Mouse (Mus musculus) hindbrain, embryonic 15.5 days (tissue): ENCODE measurements around the gene Tcf20. TPM values are rescaled to one million over a fixed set of nuclear protein-coding genes. Genes with fewer than 3 reads are reported as not detected.

ENCODE experiments used
- ATAC-seq: fragments of 200-750 bp; cut with Nextera tagmentation; 2 replicates; pipeline ENCODE4 v1.8.0; 2017; ENCODE audit warnings: low read depth, moderate number of reproducible peaks, moderate TSS enrichment; ENCODE audit not compliant: low FRiP score
- H3K27ac ChIP-seq: fragments of 300-500 bp; sonication (generic); replicated peaks from 2 replicates; pipeline ENCODE4 v1.5.1; 2015; ENCODE audit warnings: mild to moderate bottlenecking, inconsistent platforms
- H3K27me3 ChIP-seq: fragments of 300-500 bp; sonication (generic); 2 replicates; pipeline ENCODE4 v1.6.1; 2015; ENCODE audit warnings: control low read depth, inconsistent platforms
- H3K36me3 ChIP-seq: fragments of 300-500 bp; sonication (generic); 2 replicates; pipeline ENCODE4 v1.6.1; 2015; ENCODE audit warnings: control low read depth, inconsistent platforms
- H3K4me1 ChIP-seq: fragments of 300-500 bp; sonication (generic); replicated peaks from 2 replicates; pipeline ENCODE4 v1.6.1; 2015; ENCODE audit warnings: control low read depth, inconsistent platforms
- H3K4me2 ChIP-seq: fragments of 300-500 bp; sonication (generic); 2 replicates; pipeline ENCODE4 v1.6.1; 2015; ENCODE audit warnings: moderate library complexity, mild to moderate bottlenecking, inconsistent platforms
- H3K4me3 ChIP-seq: fragments of 300-500 bp; sonication (generic); 2 replicates; pipeline ENCODE4 v1.5.1; 2015; ENCODE audit warnings: mild to moderate bottlenecking, inconsistent platforms
- H3K9ac ChIP-seq: fragments of 300-500 bp; sonication (generic); 2 replicates; pipeline ENCODE4 v1.6.1; 2015; ENCODE audit warnings: inconsistent platforms
- H3K9me3 ChIP-seq: fragments of 300-500 bp; sonication (generic); 2 replicates; pipeline ENCODE4 v1.6.1; 2016; ENCODE audit warnings: control low read depth, inconsistent platforms
- WGBS: fragments of 180-500 bp; shearing (Covaris S2); methylation state at CpG from one replicate; pipeline ENCODE4 v1.1.7; 2015; 5-methylcytosine and 5-hydroxymethylcytosine counted together
- polyA plus RNA-seq: library from polyadenylated mRNA; unstranded; fragments of >200 nt; fragmentation: Nextera tagmentation; extraction: Ambion mirVana; gene quantifications from 2 replicates; pipeline ENCODE4 v1.2.1, GENCODE M21; 2015

Gene Tcf20
- 10.4 and 11.4 TPM in 2 replicates for polyA plus RNA-seq

DNA sequence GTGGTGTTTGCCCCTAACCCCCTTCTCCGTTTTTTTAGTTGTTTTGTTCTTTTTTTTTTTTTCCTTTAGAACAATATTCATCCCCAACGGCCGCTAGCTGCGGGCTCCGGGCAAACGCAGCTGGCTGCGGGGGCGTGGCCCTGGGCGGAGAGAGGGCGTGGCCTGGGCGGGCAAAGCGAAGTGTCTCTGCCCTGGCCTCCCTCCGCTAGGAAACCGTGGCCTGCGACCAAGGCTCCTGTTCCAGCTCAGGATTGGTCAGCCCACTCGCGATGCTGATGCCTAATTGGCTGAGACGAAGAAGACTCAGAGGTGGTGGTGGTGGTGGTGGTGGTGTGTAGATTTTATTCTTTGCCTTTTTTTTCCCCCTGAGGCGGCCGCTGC is at the start of gene Tcf20:
Tcf20 (minus strand) TSS at position 141 of the 381 bp plus-strand sequence.
- under 1% methylated on average over 20 of the region's 20 CpGs for WGBS

DNA sequence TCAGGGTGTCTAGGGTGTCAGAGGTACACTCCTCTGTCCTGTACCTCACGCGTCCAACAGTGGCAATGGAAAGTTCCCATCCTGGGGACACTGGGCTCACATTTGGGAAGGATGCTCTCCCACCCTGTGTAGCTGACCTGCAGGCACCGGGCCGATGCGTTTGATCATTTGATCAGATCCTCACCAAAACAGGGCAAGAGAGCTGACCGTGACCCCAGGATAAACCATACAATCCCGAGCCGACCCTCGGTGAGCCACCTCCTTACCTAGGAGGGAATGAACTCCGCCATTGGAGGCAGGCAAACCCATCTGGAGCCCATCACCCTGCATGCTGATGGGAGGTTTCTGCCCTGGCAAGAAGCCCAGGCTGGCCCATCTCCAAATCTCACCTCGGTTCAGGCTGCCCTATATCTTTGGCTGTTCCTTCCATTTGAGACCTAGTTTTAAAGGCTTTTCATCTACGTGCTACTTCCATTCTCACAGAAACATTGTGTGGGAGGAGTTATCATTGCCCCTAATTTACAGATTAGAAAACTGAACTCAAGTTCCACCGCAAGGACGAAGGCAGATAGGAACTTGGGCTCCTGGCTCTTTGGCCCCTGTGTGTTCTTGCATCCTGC is 49.3 kb upstream of the Tcf20 start:
- H3K27me3 ChIP-seq = 0 out of 2 replicates have a peak, but pooled peaks cover 4% of the 10 kb centered on the region
- H3K4me1 ChIP-seq = peaks cover 50% of the 10 kb centered on the region
- ATAC-seq = no peak
- no peak overlapping the region for H3K27ac ChIP-seq
- no peak overlapping the region for H3K4me3 ChIP-seq
- H3K9ac ChIP-seq = no peak overlapping the region
- 62% methylated on average over 14 of the region's 14 CpGs for WGBS
- no peaks in the 10 kb centered on the region for H3K36me3 ChIP-seq
- no peak overlapping the region for H3K4me2 ChIP-seq
- H3K9me3 ChIP-seq = no peaks in the 10 kb centered on the region

More for the DNA sequence above, at the start of gene Tcf20:
- H3K4me2 ChIP-seq = peak within 1 kb of the TSS; percentile 87
- H3K36me3 ChIP-seq = no peaks in the 10 kb centered on the region
- H3K9me3 ChIP-seq = no peaks in the 10 kb centered on the region
- peak within 1 kb of the TSS; percentile 31; the same call in 1 of the 2 replicates for H3K27ac ChIP-seq
- H3K4me1 ChIP-seq = peaks cover 75% of the 10 kb centered on the region
- ATAC-seq = peak; percentile 87
- H3K4me3 ChIP-seq = peak within 1 kb of the TSS; percentile 44
- peak within 1 kb of the TSS; percentile 38 for H3K9ac ChIP-seq
- no peaks in the 10 kb centered on the region for H3K27me3 ChIP-seq

DNA sequence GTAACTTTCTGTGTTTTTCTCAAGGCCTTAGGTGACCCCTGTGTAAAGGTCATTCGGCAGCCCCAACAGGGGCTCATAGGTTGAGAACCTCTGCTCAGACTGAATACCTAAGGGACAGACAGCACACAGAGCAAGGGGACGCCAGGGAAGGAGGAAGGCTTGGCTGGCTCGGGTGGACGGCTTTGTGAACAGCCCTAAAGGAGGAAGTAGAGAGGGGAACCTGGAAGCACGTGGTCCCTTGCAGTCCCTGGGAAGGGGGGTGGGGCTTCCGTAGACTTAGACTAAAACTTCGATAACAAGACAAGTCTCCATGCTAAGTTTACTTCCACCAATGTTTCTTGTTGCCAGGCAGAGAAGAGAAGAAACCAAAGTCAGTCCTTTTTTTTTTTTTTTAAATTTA is 48.4 kb upstream of the Tcf20 start:
- H3K36me3 ChIP-seq = no peaks in the 10 kb centered on the region
- H3K4me3 ChIP-seq = no peak overlapping the region
- H3K27me3 ChIP-seq = 0 out of 2 replicates have a peak, but pooled peaks cover 2% of the 10 kb centered on the region
- no peak for ATAC-seq
- no peak overlapping the region for H3K27ac ChIP-seq
- peaks cover 50% of the 10 kb centered on the region for H3K4me1 ChIP-seq
- no peaks in the 10 kb centered on the region for H3K9me3 ChIP-seq
- H3K9ac ChIP-seq = no peak overlapping the region
- H3K4me2 ChIP-seq = no peak overlapping the region
- 64% methylated on average over 7 of the region's 7 CpGs for WGBS

DNA sequence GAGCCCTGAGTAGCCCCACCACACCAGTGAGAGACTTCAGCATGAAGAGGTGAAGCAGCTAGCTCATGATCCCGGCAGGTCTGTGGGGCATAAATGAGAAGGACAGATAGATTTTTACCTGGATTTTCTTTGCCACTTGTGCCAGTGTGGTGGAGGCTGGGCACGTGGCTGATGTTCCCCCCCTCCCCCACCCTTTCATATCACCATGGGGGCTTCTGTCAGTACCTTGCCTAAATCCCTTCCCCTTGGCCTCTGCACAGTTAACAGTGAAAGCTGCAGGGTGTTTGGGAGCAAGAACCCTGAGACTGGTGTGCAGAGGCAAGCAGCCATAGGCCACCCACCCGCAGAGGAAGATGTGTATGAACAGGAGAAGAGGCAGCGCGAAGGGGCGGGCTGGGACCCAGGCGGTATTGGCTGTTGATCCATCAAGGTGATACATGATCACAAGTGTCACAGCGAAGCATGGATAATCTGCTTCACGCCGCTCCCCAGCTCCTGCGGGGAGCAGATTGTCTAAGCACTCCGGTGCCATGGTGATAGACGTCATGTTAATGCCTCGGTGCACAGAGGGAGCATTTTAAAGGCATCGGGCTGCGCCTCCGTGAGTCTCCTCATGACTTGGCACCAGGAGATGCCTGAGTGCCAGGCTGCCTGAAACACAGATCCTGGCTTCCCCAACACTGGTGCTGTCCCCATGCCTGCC is 46.8 kb upstream of the Tcf20 start:
- Histone ChIP-seq H3K27ac (peak overlapping the region; percentile 37; the same call in 1 of the 2 replicates), H3K9ac (peak overlapping the region; percentile 26; the same call in 1 of the 2 replicates), H3K4me1 (peaks cover 52% of the 10 kb centered on the region)

DNA sequence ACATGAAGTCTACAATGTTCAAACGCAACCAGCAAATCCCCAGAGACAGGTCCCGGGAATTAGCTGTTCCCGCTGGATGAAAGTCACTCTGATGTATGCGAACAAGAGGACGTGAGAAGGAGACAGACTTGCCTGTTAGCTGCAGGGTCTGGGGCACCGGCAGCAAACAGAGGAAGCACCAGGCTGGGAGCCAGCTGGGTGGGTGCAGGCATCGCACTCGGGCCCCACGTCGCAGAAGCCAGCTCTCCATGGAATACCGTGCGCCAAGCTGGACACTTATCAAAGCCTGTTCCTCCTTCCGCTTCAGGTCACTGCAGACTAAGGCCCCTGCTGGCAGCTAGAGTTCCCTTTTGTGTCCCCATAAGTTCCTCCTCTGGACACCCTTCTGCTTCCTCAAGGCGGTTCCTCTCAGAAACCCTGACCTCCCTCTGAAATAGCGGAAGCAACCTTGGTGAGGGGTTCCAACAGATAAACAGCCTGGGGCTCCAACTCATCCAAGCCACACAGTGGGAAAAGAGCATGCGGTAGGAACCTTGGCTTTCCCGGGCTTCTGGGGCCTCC is 45.4 kb upstream of the Tcf20 start, which contains the start of gene Nfam1:
Nfam1 (minus strand) TSS at position 326 of the 561 bp plus-strand sequence.
- no peak within 1 kb of the TSS for H3K9ac ChIP-seq
- H3K27ac ChIP-seq = no peak within 1 kb of the TSS; the same call in 1 of the 2 replicates
- WGBS = 27% methylated on average over 17 of the region's 17 CpGs

More for the DNA sequence above, 46.8 kb upstream of the Tcf20 start:
- Histone ChIP-seq H3K4me2 (peak overlapping the region; percentile 47), H3K4me3 (no peak overlapping the region), H3K9me3 (no peaks in the 10 kb centered on the region), H3K27me3 (no peaks in the 10 kb centered on the region), H3K36me3 (no peaks in the 10 kb centered on the region)
- ATAC-seq = peak; percentile 57; the same call in 1 of the 2 replicates
- 3% methylated on average over 17 of the region's 17 CpGs for WGBS

DNA sequence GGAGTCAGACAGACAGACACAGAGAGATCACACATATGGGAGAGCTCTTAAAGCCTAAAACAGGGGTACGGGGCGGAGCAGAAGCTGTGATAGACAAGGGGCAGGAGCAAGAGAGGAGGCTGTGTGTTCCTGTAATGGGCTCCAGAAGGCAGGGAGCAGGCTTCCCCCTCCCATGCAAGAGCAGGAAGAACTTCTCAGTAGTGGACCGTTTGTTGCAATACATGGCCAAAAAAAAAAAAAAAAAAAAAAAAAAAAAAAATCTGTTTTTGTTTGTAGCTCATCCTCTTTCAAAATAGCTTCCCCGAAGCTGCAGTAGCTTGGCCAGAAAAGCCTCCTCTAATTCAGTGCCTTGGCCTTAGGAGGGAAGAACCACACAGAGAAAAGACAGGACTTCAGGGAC is 43.2 kb upstream of the Tcf20 start:
- no peaks in the 10 kb centered on the region for H3K9me3 ChIP-seq
- ATAC-seq = no peak
- no peak overlapping the region for H3K4me3 ChIP-seq
- no peak overlapping the region for H3K9ac ChIP-seq
- peaks cover 2% of the 10 kb centered on the region; the same call in 1 of the 2 replicates for H3K27me3 ChIP-seq
- WGBS = 77% methylated on average over 4 of the region's 4 CpGs
- H3K27ac ChIP-seq = no peak overlapping the region
- no peak overlapping the region for H3K4me2 ChIP-seq
- H3K36me3 ChIP-seq = no peaks in the 10 kb centered on the region
- H3K4me1 ChIP-seq = peaks cover 40% of the 10 kb centered on the region

More for the DNA sequence above, 45.4 kb upstream of the Tcf20 start, which contains the start of gene Nfam1:
- Histone ChIP-seq H3K4me1 (peaks cover 51% of the 10 kb centered on the region), H3K9me3 (no peaks in the 10 kb centered on the region), H3K36me3 (no peaks in the 10 kb centered on the region), H3K4me2 (0 out of 2 replicates have a peak within 1 kb of the TSS, but pooled peaks have one; percentile 47), H3K27me3 (no peaks in the 10 kb centered on the region; the same call in 1 of the 2 replicates), H3K4me3 (no peak within 1 kb of the TSS)
- no peak for ATAC-seq

DNA sequence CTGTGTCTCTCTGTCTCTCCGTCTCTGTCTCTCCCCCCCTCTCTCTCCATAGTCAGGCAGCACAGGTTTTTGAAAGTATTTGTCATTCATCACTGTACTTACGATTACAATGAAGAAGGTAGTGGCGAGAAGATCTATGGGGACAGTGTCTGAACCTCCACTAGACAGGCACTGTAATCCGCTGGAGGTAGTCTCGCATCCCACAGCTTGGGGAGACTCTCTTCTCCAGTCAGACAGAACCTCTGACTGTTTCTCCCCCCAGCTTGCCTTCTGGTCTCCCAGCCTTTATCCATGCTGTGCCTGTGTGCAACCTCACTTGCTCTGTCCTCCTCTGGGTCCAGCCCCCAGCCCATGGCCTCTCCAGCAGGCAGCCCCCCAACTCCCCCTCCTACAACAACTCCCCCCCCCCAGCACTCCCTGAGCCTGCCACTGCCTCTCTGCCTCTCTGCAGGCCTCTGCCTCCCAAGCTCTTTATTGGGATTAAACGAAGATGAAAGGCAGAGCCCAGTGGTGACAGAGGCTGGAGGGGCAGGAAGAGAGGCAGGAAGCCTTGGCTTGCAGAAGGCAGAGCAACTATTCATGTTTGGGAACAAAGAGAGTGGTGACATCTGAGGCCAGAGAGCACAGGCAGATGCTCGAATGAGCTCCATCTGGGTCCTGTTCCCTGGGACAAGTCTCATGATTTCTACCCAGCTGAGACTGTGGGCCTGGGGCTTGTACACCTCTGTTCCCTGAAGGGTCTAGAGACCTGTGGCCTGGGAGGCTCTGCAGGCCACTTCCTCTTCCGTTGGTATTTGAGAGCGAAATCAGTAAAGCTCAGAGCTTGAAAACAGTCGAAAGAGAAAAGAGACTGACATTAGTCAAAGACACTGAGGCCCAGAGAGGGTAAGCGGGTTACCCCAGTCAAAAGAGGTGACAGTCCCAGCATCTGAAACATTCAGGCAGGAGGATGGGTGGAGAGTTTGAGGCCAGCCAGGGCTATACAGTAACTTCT is 42.4 kb upstream of the Tcf20 start:
- peaks cover 2% of the 10 kb centered on the region; the same call in 1 of the 2 replicates for H3K27me3 ChIP-seq
- no peak overlapping the region for H3K4me3 ChIP-seq
- no peak overlapping the region for H3K9ac ChIP-seq
- no peak for ATAC-seq
- H3K36me3 ChIP-seq = no peaks in the 10 kb centered on the region
- no peaks in the 10 kb centered on the region for H3K9me3 ChIP-seq
- 38% methylated on average over 11 of the region's 11 CpGs for WGBS
- H3K27ac ChIP-seq = 0 out of 2 replicates have a peak overlapping the region, but pooled peaks have one; percentile 36
- no peak overlapping the region for H3K4me2 ChIP-seq
- peaks cover 41% of the 10 kb centered on the region for H3K4me1 ChIP-seq

DNA sequence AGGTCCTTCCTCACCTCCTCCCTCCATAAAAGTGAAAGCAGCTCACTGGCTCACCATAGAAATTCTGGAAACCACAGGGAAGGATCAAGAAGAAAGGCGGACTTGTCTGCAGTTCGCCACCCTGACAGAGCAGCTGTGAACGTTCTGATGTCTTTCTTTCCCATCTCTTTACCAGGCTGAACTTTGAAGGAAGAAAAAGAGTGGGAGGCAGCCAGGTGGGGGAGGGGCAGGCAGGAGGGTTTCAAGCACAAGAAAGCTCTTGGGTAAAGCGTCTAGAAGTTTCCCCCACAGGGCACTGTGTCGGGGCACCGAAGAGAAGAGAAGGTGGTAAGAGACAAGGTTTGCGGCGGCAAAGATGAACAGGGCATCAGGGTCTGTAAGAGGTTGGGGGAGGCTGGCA is 38.5 kb upstream of the Tcf20 start:
- no peak overlapping the region for H3K4me2 ChIP-seq
- no peak for ATAC-seq
- H3K9me3 ChIP-seq = no peaks in the 10 kb centered on the region
- peaks cover 27% of the 10 kb centered on the region for H3K4me1 ChIP-seq
- H3K36me3 ChIP-seq = no peaks in the 10 kb centered on the region
- H3K27me3 ChIP-seq = peaks cover 6% of the 10 kb centered on the region; the same call in 1 of the 2 replicates
- H3K4me3 ChIP-seq = no peak overlapping the region
- WGBS = 47% methylated on average over 8 of the region's 8 CpGs
- no peak overlapping the region for H3K27ac ChIP-seq
- H3K9ac ChIP-seq = no peak overlapping the region

DNA sequence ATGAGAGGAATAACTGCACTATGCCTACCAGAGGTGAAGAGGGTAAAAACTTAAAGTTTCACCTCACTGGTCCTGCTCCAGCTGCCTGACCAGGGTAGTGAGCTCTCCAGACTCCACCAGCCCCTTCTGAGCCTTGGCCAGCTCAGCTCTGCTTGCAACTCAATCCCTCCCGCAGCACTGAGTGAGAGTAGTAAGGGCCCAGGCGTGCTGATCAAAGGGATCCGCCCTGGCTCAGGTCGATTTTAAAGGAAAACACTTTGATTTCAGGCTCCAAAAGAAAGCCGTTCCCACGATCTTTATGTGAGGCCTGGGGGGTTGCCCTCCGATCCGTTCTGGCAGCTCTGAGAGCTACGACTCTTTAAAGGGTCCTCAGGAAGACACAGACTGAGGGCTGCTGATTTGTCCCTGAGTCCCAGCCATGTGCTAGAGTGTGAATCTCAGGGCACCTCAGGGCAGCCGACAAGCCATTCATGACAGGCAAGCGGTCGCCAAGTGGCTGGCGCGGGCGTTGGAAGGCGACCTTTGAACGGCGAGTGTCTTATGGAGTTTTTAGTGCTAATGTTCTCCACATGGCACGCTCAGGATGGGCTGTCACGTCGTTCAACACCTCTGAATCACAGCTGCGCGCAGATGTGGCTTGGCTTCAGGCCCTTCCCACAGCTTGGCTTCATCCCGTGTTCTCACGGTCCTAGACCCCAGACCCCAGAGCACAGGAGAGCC is 37.5 kb upstream of the Tcf20 start:
- H3K4me2 ChIP-seq = no peak overlapping the region
- H3K36me3 ChIP-seq = no peaks in the 10 kb centered on the region
- no peaks in the 10 kb centered on the region for H3K9me3 ChIP-seq
- peaks cover 25% of the 10 kb centered on the region for H3K4me1 ChIP-seq
- no peak for ATAC-seq
- H3K27ac ChIP-seq = no peak overlapping the region
- 29% methylated on average over 25 of the region's 25 CpGs for WGBS
- H3K4me3 ChIP-seq = no peak overlapping the region
- H3K9ac ChIP-seq = no peak overlapping the region
- peaks cover 6% of the 10 kb centered on the region; the same call in 1 of the 2 replicates for H3K27me3 ChIP-seq

DNA sequence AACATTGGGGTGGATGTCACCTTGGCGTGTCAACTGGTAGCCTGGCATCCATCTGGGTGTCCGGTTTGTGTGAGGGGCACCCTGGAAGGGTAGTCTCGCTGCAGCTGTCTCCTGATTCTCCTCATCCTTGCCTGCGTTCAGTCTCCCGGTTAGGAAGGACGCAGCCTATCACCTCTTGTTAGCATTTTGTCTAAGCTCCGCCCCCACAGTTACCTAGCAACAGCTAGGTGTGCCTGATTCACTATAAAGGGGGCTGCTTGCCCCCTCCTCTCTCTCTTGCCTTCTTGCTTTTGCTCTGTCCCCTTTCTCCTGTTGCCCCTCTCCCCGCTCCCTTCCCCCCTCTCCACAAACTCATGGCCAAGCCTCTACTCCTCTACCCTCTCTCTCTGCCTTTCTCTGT is 35.3 kb upstream of the Tcf20 start:
- 0 out of 2 replicates have a peak, but pooled peaks have one; percentile 46 for ATAC-seq

More for the DNA sequence above, 35.3 kb upstream of the Tcf20 start:
- Histone ChIP-seq H3K9ac (no peak overlapping the region), H3K4me1 (peaks cover 24% of the 10 kb centered on the region), H3K4me3 (no peak overlapping the region), H3K27me3 (peaks cover 6% of the 10 kb centered on the region; the same call in 1 of the 2 replicates), H3K36me3 (no peaks in the 10 kb centered on the region), H3K4me2 (no peak overlapping the region), H3K27ac (no peak overlapping the region), H3K9me3 (no peaks in the 10 kb centered on the region)
- WGBS = 28% methylated on average over 8 of the region's 8 CpGs
